Mouse (Mus musculus) forebrain, embryonic 14.5 days (tissue): Measurements from ENCODE around the gene Rnf26. TPM values are rescaled to one million over a fixed set of nuclear protein-coding genes. Genes with fewer than 3 reads are reported as not detected.

Source experiments
- ATAC-seq: fragments of 200-750 bp; cut with Nextera tagmentation; 2 replicates; pipeline ENCODE4 v1.8.0; 2017; ENCODE audit warnings: mild to moderate bottlenecking, moderate library complexity
- DNase-seq: peaks from one replicate; pipeline ENCODE4 v3.0.0-alpha.2; 2015; ENCODE audit warnings: low spot score
- H3K27ac ChIP-seq: fragments of 300-500 bp; sonication (generic); 2 replicates; pipeline ENCODE4 v1.5.1; 2014; ENCODE audit warnings: low read depth, mild to moderate bottlenecking, control low read depth, low read length, moderate library complexity
- H3K27me3 ChIP-seq: fragments of 300-500 bp; sonication (generic); replicated peaks from 2 replicates; pipeline ENCODE4 v1.6.1; 2014; ENCODE audit warnings: low read length, control low read depth, mixed read lengths; ENCODE audit not compliant: control insufficient read depth, insufficient read depth
- H3K36me3 ChIP-seq: fragments of 300-500 bp; sonication (generic); 2 replicates; pipeline ENCODE4 v1.6.1; 2014; ENCODE audit warnings: low read length, control low read depth; ENCODE audit not compliant: control insufficient read depth, insufficient read depth
- H3K4me1 ChIP-seq: fragments of 300-500 bp; sonication (generic); 2 replicates; pipeline ENCODE4 v1.6.1; 2014; ENCODE audit warnings: antibody characterized with exemption, low read length, control low read depth; ENCODE audit not compliant: control insufficient read depth, insufficient read depth
- H3K4me2 ChIP-seq: fragments of 300-500 bp; sonication (generic); 2 replicates; pipeline ENCODE4 v1.6.1; 2014; ENCODE audit warnings: mild to moderate bottlenecking, control low read depth, low read length
- H3K4me3 ChIP-seq: fragments of 300-500 bp; sonication (generic); 2 replicates; pipeline ENCODE4 v1.5.1; 2014; ENCODE audit warnings: low read depth, low read length, control low read depth
- H3K9ac ChIP-seq: fragments of 300-500 bp; sonication (generic); 2 replicates; pipeline ENCODE4 v1.6.1; 2014; ENCODE audit warnings: mild to moderate bottlenecking, low read length, control low read depth, moderate library complexity
- H3K9me3 ChIP-seq: fragments of 300-500 bp; sonication (generic); replicated peaks from 2 replicates; pipeline ENCODE4 v1.6.1; 2016; ENCODE audit warnings: low read length, control low read depth, mixed read lengths; ENCODE audit not compliant: control insufficient read depth
- WGBS: fragments of 180-500 bp; shearing (Covaris S2); extraction: QIAGEN DNeasy Blood & Tissue Kit; methylation state at CpG from one replicate; pipeline ENCODE4 v1.1.7; 2014; 5-methylcytosine and 5-hydroxymethylcytosine counted together
- polyA plus RNA-seq: library from polyadenylated mRNA; unstranded; fragments of >200 nt; fragmentation: Nextera tagmentation; extraction: Ambion mirVana; gene quantifications from 2 replicates; pipeline ENCODE4 v1.2.1, GENCODE M21; 2014

Rnf26 gene
- polyA plus RNA-seq, 1 experiment from 2014 or later, result 31.3 TPM

- Histone ChIP-seq H3K4me3 (no peak overlapping the region), H3K27ac (peak overlapping the region; percentile 49; the same call in 1 of the 2 replicates), H3K4me2 (no peak overlapping the region; the same call in 1 of the 2 replicates), H3K9ac (no peak overlapping the region), H3K27me3 (no peaks in the 10 kb centered on the region), H3K9me3 (no peaks in the 10 kb centered on the region), H3K4me1 (peaks cover 22% of the 10 kb centered on the region), H3K36me3 (peaks cover 12% of the 10 kb centered on the region; the same call in 1 of the 2 replicates)
- ATAC-seq (no peak), DNase-seq (no peak)
- WGBS, result 68% methylated on average over 4 of the region's 4 CpGs
Observed at GRCm38 (mm10) chr9:44106596-44106995, 6.7 kb downstream of the Rnf26 start.

DNA sequence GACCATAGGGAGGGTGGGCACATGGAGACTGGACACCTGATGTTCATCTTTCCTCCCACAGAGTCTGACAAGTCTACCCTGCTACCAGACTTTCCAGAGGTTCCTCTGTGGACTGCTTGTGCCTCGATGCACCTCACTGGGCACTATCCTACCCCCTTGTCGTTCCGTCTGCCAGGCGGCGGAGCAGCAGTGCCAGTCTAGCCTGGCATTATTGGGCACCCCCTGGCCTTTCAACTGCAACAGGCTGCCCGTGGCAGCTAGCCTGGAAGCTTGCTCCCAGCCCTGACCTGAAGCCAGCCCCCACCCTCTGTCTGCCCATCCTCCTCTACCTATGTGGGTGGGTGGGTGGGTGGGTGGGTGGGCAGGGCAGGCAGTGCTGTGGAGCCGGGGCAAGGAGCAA is 7.1 kb downstream of the Rnf26 start:
- Histone ChIP-seq H3K27me3 (no peaks in the 10 kb centered on the region), H3K4me1 (peaks cover 22% of the 10 kb centered on the region), H3K9me3 (no peaks in the 10 kb centered on the region), H3K4me3 (no peak overlapping the region), H3K36me3 (peaks cover 12% of the 10 kb centered on the region; the same call in 1 of the 2 replicates), H3K9ac (no peak overlapping the region), H3K4me2 (no peak overlapping the region), H3K27ac (no peak overlapping the region)
- DNase-seq, result no peak
- 91% methylated on average over 7 of the region's 7 CpGs for WGBS
- no peak for ATAC-seq

DNA sequence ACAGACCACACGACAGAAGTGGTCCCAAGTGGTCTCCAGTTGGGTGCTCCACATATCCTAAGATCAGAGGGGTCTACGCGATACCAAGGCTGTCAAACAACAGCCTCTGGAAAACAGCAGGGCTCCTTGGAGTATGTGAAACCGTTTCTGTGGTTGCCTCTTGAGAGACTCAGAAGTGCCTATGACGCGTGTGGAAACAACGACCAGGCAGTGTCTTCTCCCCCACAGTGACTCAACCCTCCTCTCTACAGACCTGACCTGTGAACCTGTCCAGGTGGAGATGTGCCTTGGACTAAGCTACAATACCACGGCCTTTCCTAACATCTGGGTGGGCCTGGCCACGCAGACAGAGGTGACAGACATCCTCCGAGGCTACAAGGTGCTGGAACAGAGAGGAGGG is 7.5 kb downstream of the Rnf26 start:
- H3K4me3 ChIP-seq, result no peak overlapping the region
- peaks cover 12% of the 10 kb centered on the region; the same call in 1 of the 2 replicates for H3K36me3 ChIP-seq
- ATAC-seq (no peak), DNase-seq (no peak)
- no peak overlapping the region for H3K27ac ChIP-seq
- H3K9me3 ChIP-seq, result no peaks in the 10 kb centered on the region
- H3K27me3 ChIP-seq, result no peaks in the 10 kb centered on the region
- H3K4me2 ChIP-seq, result no peak overlapping the region
- peaks cover 22% of the 10 kb centered on the region for H3K4me1 ChIP-seq
- WGBS, result 89% methylated on average over 10 of the region's 10 CpGs
- H3K9ac ChIP-seq, result no peak overlapping the region

DNA sequence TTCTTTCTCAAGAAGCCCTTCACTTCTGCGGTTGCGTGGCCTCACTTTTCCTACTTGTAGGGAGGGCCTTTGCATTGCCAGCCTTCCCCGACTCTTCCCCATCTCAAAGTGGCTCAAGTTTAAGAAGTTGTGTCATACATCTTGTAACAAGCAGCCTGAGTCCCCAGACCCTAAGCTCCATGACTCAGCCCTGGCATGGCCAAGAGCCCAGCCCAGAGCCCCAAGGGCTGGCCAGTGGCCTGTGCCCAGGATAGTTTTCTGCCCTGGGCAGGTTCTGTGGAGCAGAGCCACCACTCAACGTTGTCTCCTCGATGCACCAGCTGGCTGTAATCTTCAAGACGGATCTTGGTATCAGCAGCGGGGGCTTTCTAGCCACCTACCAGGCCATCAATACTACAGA is 8.4 kb downstream of the Rnf26 start:
- 93% methylated on average over 7 of the region's 7 CpGs for WGBS
- Histone ChIP-seq H3K36me3 (peaks cover 12% of the 10 kb centered on the region; the same call in 1 of the 2 replicates), H3K4me2 (no peak overlapping the region), H3K4me3 (no peak overlapping the region), H3K27ac (no peak overlapping the region), H3K9ac (no peak overlapping the region), H3K4me1 (peaks cover 17% of the 10 kb centered on the region), H3K27me3 (no peaks in the 10 kb centered on the region), H3K9me3 (no peaks in the 10 kb centered on the region)
- ATAC-seq (no peak), DNase-seq (no peak)

- Histone ChIP-seq H3K9me3 (no peaks in the 10 kb centered on the region), H3K27ac (no peak within 1 kb of the TSS), H3K4me1 (peaks cover 6% of the 10 kb centered on the region; the same call in 1 of the 2 replicates), H3K27me3 (no peaks in the 10 kb centered on the region), H3K4me2 (no peak within 1 kb of the TSS), H3K9ac (no peak within 1 kb of the TSS), H3K36me3 (peaks cover 9% of the 10 kb centered on the region; the same call in 1 of the 2 replicates), H3K4me3 (no peak within 1 kb of the TSS)
- 65% methylated on average over 9 of the region's 9 CpGs for WGBS
- DNase-seq (no peak), ATAC-seq (no peak)
Observed at GRCm38 (mm10) chr9:44101490-44101889, 11.8 kb downstream of the Rnf26 start, which contains the start of gene Mfrp. TSS of gene Mfrp (plus strand) at chr9:44101729.

GRCm38 (mm10) chr9:44096536-44096935 is 16.8 kb downstream of the Rnf26 start:
- H3K27me3 ChIP-seq, result no peaks in the 10 kb centered on the region
- H3K9ac ChIP-seq, result no peak overlapping the region
- peak overlapping the region; percentile 9; the same call in 1 of the 2 replicates for H3K27ac ChIP-seq
- no peak overlapping the region for H3K4me2 ChIP-seq
- no peak overlapping the region for H3K4me3 ChIP-seq
- peak; percentile 74 for DNase-seq
- peak; percentile 72 for ATAC-seq
- H3K36me3 ChIP-seq, result no peaks in the 10 kb centered on the region; the same call in 1 of the 2 replicates
- no peaks in the 10 kb centered on the region for H3K9me3 ChIP-seq
- peaks cover 6% of the 10 kb centered on the region; the same call in 1 of the 2 replicates for H3K4me1 ChIP-seq
- WGBS, result 11% methylated on average over 9 of the region's 9 CpGs

GRCm38 (mm10) chr9:44095781-44096180 is 17.5 kb downstream of the Rnf26 start:
- H3K4me1 ChIP-seq, result peaks cover 6% of the 10 kb centered on the region; the same call in 1 of the 2 replicates
- ATAC-seq (no peak), DNase-seq (no peak)
- H3K27me3 ChIP-seq, result no peaks in the 10 kb centered on the region
- 87% methylated on average over 9 of the region's 9 CpGs for WGBS
- H3K4me2 ChIP-seq, result no peak overlapping the region
- no peak overlapping the region; the same call in 1 of the 2 replicates for H3K27ac ChIP-seq
- no peaks in the 10 kb centered on the region; the same call in 1 of the 2 replicates for H3K36me3 ChIP-seq
- no peak overlapping the region for H3K4me3 ChIP-seq
- no peaks in the 10 kb centered on the region for H3K9me3 ChIP-seq
- no peak overlapping the region for H3K9ac ChIP-seq

DNA sequence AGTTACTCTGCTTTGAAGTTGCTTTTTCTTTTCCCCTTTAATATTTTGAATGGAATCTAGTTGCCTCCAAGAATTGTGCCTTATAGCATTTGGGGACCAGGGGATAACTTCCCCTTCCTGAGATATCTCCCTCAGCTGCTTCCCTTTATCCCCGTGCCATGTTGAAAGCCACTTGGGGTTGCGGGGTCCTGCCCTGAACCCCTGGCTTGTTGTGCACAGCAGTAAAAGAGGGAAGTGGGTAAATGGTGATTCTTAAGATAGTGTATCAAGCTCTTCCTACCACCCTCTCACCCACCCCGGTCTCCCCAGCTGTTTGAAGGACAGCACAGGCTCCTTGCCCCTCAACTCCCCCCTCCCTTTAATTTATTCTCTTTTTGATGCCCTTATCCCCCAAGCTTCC is 18.6 kb downstream of the Rnf26 start:
- Histone ChIP-seq H3K36me3 (no peaks in the 10 kb centered on the region; the same call in 1 of the 2 replicates), H3K27me3 (no peaks in the 10 kb centered on the region), H3K9me3 (no peaks in the 10 kb centered on the region), H3K4me3 (no peak overlapping the region), H3K9ac (no peak overlapping the region), H3K4me1 (peaks cover 6% of the 10 kb centered on the region; the same call in 1 of the 2 replicates), H3K27ac (no peak overlapping the region), H3K4me2 (no peak overlapping the region)
- 82% methylated on average over 3 of the region's 3 CpGs for WGBS
- DNase-seq, result no peak
- ATAC-seq, result no peak
